Mouse (Mus musculus) yolk sac, embryonic 10.5 days (tissue): ENCODE results near the gene Serpina6.
"Not testable (repeated sequence)": the region's sequence is repeated elsewhere in the genome, so short reads cannot be mapped to it uniquely, and the experiment has no call there.

Experiments
- DNase-seq: peaks from one replicate; pipeline ENCODE4 v3.0.0-alpha.2; 2017; ENCODE audit warnings: low spot score

Gene Serpina6

DNA sequence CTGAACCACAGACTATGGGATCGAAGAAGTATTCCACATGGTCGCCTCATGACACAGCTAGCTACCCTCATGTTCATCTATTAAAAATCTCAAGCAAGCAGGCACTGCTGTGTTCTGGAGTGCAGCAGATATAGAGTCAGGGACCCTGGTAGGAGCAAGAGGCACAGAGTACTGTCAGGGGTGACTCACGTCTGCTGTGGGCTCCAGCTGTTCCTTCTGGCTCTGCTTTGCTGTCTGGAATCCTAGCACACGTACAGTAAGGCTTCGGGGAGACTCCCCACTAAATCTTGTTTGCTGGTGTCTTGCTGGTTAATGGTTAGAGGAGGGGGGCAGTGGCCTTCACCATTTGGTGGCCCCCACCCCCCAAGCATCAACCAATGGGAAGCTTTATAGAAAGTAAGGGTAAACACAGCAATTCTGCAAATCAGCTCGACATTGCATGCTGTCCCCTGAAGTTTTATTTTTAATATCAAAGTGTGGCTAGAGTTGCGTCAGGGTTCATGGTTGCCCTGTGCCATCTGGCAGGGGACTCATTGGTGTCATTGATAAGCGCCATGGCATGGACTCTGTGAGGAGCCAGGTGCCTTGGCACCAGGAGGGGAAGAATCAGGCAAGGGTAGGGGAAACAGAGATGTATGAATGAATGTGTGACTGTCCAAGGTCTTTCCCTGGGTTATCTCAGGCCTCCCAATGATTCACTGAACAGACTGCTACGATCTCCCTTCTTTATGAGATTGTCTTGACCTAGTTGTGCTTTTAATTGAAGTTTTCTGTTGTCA is at the start of gene Serpina6:
Gene Serpina6 (minus strand): TSS at position 365 of the 779 bp plus-strand sequence.
- no peak for DNase-seq

- peak; percentile 86 for DNase-seq
These were observed 49.1 kb upstream of the Serpina6 start for GRCm38 (mm10) chr12:103706113-103706512.

DNA sequence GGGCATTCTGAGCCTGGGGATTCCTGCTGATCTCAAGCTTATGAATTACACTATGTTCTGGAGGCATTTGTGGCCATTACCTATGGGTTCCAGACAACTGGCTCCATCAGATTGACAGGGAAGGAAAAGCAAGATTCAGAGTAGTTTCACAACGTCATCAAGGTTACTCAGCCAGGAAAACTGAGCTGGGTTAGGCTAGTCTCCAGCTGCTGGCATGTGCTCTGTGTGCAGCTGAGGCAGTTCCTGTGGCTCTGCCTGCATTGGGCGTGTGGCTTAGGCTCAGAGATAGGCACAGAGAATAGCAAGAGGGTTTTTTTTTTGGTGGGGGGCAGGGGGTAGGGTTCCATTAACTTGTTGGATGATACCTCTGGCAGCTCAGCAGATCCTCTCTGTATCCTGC is 48.5 kb upstream of the Serpina6 start:
- DNase-seq, result no peak

DNA sequence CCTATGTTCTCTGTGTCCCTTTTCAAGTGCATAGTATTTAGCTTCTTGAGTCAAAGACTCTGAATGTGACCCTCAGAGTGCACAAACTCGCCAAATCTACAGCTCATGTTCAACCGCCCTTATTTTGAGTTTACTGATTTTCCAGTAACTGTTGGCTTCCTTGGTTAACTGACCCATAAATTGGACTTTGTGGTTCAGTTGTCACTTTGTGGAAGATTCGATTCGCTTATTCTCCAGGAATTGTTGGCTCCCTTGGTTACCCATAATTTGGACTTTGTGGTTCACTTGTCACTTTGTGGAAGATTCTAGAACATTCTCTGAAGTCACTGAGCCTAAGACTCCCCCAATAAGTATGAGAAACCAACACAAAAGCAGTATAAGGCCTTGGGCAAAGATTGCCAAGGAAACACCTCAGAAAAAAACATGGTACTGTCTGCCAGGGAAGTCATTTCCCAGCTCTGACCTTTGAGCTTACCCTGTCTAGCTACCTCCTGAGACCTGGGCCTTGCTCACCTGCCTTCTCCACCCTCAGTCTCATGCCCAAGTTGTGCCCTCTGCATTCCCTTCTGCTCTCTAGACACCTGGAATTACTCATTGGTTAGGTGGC is 43.2 kb upstream of the Serpina6 start:
- DNase-seq, result no peak

- DNase-seq, result no peak
These were observed 38.4 kb upstream of the Serpina6 start, which contains the start of gene Serpina1f for GRCm38 (mm10) chr12:103695429-103695828. TSS of gene Serpina1f (minus strand) at chr12:103695529.

GRCm38 (mm10) chr12:103688221-103688814 is 31.3 kb upstream of the Serpina6 start:
- no peak for DNase-seq

- peak; percentile 57 for DNase-seq
These were observed 30.0 kb upstream of the Serpina6 start for GRCm38 (mm10) chr12:103687021-103687420.

DNA sequence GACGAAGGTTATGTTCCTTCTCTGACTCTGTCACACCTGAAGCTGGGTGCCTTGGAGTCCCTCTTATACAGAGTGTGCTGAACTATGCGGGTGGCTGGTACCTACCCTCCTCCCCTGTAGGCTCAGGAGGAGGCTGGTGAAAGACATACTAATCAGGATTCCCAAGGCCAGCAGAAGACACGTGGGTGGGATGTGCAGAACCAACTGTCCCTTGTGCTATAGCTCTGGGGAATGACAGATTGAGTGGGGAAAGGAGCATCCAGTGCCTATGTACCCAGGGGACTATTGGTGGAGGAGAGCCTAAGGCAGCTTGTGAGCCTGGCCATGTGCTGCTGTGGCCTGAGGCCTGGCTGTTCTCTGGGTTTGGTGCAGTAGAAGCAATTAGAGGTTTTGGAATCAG is 29.0 kb upstream of the Serpina6 start:
- no peak for DNase-seq

DNA sequence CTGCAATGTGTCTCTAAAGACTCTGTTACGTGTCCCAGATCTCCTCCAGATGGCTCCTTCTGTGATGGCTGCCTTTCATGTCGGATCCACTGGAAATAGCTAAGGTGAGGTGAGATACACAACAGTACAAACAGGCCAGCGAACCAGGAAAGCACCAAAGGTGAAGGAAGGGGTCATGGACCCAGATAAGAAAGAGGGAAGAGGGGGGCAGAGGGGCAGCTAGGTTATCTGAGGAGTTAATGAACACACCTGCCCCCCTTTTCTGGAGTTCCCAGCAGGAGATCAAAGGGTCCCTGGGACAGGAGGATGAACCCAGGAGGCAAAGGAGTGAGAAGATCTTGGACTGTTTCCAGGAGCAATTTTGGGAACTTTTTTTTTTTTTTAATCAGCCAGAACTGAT is 28.4 kb upstream of the Serpina6 start:
- peak; percentile 82 for DNase-seq

- DNase-seq, result no peak
These were observed 26.8 kb upstream of the Serpina6 start for GRCm38 (mm10) chr12:103683775-103684174.

DNA sequence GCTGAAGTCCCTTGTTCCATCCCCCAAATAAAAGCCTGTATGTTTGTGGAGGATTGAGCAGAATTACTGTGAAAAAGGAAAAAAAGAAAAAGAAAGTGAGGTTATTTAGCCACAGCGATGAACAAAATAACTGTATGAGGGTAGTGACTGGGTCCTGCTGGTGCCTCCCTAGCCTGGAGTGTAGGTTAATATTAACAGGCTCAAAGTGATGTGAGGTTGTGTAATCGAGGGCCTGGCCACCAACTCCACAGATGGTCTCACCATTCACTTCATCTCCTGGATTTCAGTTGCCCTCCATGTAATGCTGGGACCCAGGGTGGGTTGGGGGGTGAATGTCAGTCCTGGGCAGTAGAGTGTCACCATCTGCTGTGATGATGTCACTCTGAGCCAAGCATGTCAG is 24.7 kb upstream of the Serpina6 start:
- peak; percentile 55 for DNase-seq

GRCm38 (mm10) chr12:103681169-103681568 is 24.2 kb upstream of the Serpina6 start:
- DNase-seq, result no peak

GRCm38 (mm10) chr12:103679853-103680252 is 22.8 kb upstream of the Serpina6 start:
- DNase-seq, result not testable (repeated sequence)

GRCm38 (mm10) chr12:103676039-103676438 is 19.0 kb upstream of the Serpina6 start, which contains the start of gene Serpina16:
TSS of gene Serpina16 (minus strand) at chr12:103676139.
- DNase-seq, result no peak

DNA sequence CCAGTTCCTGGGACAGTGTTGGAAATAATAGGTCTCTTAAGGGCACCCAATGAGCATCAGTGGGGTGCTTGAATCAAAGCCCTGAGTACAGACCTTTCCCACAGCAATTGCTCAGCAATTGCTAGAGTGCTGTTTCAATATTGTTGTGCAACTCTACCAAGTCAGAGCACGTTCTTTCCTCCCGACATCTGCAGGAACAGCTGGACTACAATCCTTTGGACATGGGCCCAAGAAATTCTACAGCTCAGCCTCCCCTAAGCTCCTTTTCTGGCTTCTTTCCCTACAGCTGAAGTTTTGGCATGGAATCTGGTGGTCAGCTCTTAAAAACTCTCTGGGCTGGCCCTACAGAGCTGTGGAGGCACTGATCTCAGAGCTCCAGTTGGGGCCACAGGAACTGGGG is 16.2 kb upstream of the Serpina6 start:
- DNase-seq, result no peak

DNA sequence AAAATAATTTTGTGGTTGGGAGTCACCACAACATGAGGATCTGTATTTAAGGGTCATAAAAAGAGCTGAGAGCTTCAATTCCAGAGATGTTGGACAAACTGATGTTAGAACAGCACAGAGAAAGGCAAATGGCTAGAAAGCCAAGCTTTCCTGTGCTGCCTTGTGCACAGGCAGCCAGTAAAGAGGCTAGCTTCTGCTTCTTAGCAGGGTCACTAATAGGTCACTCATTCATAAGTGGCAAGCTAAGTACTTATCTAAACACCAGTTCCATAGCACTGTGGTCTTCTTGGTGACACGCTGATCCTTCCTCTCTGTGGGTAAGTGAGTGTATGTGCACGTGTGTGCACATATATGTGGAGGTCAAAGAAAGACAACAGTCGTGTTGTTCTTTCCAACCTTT is 14.5 kb upstream of the Serpina6 start:
- DNase-seq, result no peak

DNA sequence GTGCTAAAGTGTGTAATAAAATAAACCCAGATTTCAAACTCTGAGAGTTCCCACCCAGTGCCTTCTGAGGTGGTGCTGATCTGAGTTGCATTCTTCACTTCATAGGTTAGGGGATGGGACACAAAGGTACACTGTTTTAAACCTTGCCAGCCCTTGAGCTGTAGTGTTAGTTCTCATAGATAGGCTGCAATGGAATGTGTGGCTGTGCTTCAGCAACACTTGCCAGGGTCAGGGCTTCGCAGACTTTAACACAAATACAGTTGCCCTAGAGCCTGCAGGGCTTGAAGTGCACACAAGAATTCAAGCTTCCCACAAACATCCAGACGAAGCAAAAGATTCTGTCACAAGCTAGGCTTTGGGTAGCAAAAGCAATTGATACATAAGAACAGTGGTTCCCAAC is 14.0 kb upstream of the Serpina6 start:
- DNase-seq, result no peak

DNA sequence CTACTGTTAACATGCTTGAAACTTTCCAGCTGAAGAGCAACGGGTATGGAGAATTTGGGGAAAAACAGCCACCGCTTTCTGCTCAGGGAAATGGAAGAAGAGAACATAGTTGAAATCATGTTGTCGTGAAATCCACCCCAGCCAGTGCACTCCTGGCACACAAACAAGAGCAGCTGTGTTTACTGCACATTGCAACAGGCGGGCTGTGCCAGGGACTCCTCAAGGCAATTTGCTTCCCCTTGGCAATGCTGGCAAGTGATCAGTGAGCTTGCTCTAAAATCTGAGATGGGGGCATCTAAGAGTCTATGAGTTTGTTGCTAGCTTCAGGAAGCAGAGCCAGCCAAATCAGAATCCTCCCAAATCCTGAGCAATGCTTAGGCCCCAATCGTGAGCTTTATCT is 13.3 kb upstream of the Serpina6 start:
- no peak for DNase-seq

DNA sequence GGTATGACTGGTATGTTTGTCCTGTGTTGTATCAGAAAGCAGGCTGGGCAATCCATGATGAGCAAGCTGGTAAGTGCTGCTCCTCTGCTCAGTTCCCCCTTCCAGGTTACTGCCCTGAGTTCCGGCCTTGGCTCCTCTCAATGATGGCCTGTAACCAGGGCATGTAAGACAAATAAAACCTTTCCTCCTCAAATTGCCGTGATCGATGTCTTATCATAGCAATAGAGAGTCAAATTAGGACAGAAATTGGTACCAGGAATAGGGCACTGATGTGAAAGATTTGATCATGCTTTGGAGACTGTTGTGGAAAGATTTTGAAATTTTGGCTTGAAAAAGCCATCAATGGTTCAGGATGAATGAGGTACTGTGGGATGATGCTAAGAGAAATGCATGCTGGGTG is 8.3 kb upstream of the Serpina6 start:
- no peak for DNase-seq

- not testable (repeated sequence) for DNase-seq
These were observed 5.0 kb upstream of the Serpina6 start for GRCm38 (mm10) chr12:103662053-103662452.

DNA sequence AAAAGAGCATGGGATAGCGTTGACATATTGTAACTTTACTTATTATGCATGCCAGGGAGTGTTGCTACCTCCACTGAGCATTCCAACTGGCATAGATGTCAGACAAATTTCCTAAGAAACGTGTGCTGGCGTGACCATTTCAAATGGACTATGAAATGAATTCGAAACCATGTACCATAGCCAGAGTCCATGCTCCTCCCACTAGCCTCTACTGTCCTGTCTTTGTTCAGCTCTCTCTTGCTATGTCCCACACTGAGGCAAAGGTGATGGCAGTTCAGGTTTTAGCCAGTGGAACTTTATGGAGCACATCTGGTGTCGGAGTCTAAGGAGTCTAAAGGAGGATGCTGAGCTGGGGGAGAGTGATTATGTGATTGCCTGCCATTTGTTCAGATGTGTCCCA is 3.1 kb upstream of the Serpina6 start:
- no peak for DNase-seq

DNA sequence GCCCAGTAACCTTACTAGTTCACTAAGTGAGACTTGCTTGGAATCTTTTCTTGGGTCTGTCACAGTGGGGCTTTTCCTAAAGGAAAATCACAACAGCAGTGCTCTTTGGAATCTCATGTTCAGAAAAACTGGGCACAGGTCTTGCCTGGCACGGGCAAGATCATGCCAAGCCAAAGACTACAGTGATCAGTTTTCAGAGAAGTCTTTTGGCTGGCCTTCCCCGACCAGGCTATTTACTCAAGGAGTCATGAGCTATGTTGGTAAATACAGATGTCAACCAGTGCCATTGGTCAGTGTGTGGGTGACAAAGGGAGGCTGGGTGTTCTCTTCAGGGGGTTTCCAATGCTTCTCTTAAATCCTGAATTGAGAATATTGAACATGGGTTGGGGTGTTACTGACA is 2.2 kb upstream of the Serpina6 start:
- no peak for DNase-seq

GRCm38 (mm10) chr12:103657991-103658390 is 979 bp upstream of the Serpina6 start:
- DNase-seq, result no peak
